Mouse (Mus musculus): Measurements from ENCODE around the gene Orai3. TPM values are rescaled to one million over a fixed set of nuclear protein-coding genes. Genes with fewer than 3 reads are reported as not detected.

Orai3 gene
- polyA plus RNA-seq, 1 experiment: 21.3 TPM

GRCm38 (mm10) chr7:127815954-127816821 lies 46.6 kb downstream of the Orai3 start:
- H3K27me3 ChIP-seq (ENCODE audit: control insufficient read depth, insufficient read depth, low read length): no peaks in the 10 kb centered on the region
- no peaks in the 10 kb centered on the region for H3K36me3 ChIP-seq (ENCODE audit: control insufficient read depth, insufficient read depth, low read length)
- no peak overlapping the region for H3K27ac ChIP-seq (ENCODE audit: insufficient read depth, low read depth, low read length)
- peaks cover 9% of the 10 kb centered on the region for H3K4me1 ChIP-seq (ENCODE audit: control insufficient read depth, insufficient read depth, insufficient read length, low read length)
- 69% methylated on average over 15 of the region's 15 CpGs for WGBS
- TF ChIP-seq POLR2A (IDR thresholded peaks at IDR 0.05; ENCODE audit: low read depth, low read length): no peak
- no peak for TF ChIP-seq CTCF (IDR thresholded peaks at IDR 0.05; ENCODE audit: extremely low read depth, insufficient read length, insufficient replicate concordance, low read depth, low read length)
- no peak overlapping the region for H3K4me3 ChIP-seq (ENCODE audit: low read depth, low read length)

GRCm38 (mm10) chr7:127817053-127817452 lies 47.4 kb downstream of the Orai3 start:
- no peaks in the 10 kb centered on the region for H3K36me3 ChIP-seq (ENCODE audit: control insufficient read depth, insufficient read depth, low read length)
- peaks cover 7% of the 10 kb centered on the region for H3K4me1 ChIP-seq (ENCODE audit: control insufficient read depth, insufficient read depth, insufficient read length, low read length)
- H3K27ac ChIP-seq (ENCODE audit: insufficient read depth, low read depth, low read length): no peak overlapping the region
- H3K4me3 ChIP-seq (ENCODE audit: low read depth, low read length): no peak overlapping the region
- TF ChIP-seq POLR2A (IDR thresholded peaks at IDR 0.05; ENCODE audit: low read depth, low read length): no peak
- no peak for TF ChIP-seq CTCF (IDR thresholded peaks at IDR 0.05; ENCODE audit: extremely low read depth, insufficient read length, insufficient replicate concordance, low read depth, low read length)
- 80% methylated on average over 7 of the region's 7 CpGs for WGBS
- H3K27me3 ChIP-seq (ENCODE audit: control insufficient read depth, insufficient read depth, low read length): no peaks in the 10 kb centered on the region

DNA sequence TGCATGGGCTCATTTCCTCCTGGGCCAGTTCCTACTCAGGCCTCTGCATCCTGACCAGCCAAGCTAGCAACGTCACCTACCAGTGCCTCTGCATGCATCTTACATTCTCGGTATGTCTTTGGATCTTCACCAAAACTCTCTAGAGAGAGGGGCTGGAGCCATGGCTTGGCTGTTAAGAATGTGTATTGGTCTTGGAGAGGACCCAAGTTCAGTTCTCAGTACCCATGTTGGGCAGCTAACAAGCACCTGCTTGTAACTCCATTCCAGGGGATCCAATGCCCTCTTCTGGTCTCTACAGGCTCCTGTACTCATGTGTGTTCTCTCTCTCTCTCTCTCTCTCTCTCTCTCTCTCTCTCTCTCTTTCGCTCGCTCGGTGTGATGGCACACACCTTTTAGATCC lies 48.2 kb downstream of the Orai3 start:
- H3K4me1 ChIP-seq (ENCODE audit: control insufficient read depth, insufficient read depth, insufficient read length, low read length): peaks cover 7% of the 10 kb centered on the region
- WGBS: 84% methylated on average over 5 of the region's 5 CpGs
- no peak overlapping the region for H3K4me3 ChIP-seq (ENCODE audit: low read depth, low read length)
- no peaks in the 10 kb centered on the region for H3K36me3 ChIP-seq (ENCODE audit: control insufficient read depth, insufficient read depth, low read length)
- no peaks in the 10 kb centered on the region for H3K27me3 ChIP-seq (ENCODE audit: control insufficient read depth, insufficient read depth, low read length)
- TF ChIP-seq CTCF (IDR thresholded peaks at IDR 0.05; ENCODE audit: extremely low read depth, insufficient read length, insufficient replicate concordance, low read depth, low read length): no peak
- no peak for TF ChIP-seq POLR2A (IDR thresholded peaks at IDR 0.05; ENCODE audit: low read depth, low read length)
- H3K27ac ChIP-seq (ENCODE audit: insufficient read depth, low read depth, low read length): no peak overlapping the region

GRCm38 (mm10) chr7:127820836-127821509 lies 51.4 kb downstream of the Orai3 start:
- WGBS: 63% methylated on average over 13 of the region's 13 CpGs
- H3K27ac ChIP-seq (ENCODE audit: insufficient read depth, low read depth, low read length): no peak overlapping the region
- no peaks in the 10 kb centered on the region for H3K36me3 ChIP-seq (ENCODE audit: control insufficient read depth, insufficient read depth, low read length)
- no peak overlapping the region for H3K4me3 ChIP-seq (ENCODE audit: low read depth, low read length)
- TF ChIP-seq POLR2A (IDR thresholded peaks at IDR 0.05; ENCODE audit: low read depth, low read length) (no peak), CTCF (IDR thresholded peaks at IDR 0.05; ENCODE audit: extremely low read depth, insufficient read length, insufficient replicate concordance, low read depth, low read length) (no peak)
- peaks cover 3% of the 10 kb centered on the region; the same call in 1 of the 2 replicates for H3K27me3 ChIP-seq (ENCODE audit: control insufficient read depth, insufficient read depth, low read length)
- H3K4me1 ChIP-seq (ENCODE audit: control insufficient read depth, insufficient read depth, insufficient read length, low read length): peaks cover under 1% of the 10 kb centered on the region; the same call in 1 of the 2 replicates

DNA sequence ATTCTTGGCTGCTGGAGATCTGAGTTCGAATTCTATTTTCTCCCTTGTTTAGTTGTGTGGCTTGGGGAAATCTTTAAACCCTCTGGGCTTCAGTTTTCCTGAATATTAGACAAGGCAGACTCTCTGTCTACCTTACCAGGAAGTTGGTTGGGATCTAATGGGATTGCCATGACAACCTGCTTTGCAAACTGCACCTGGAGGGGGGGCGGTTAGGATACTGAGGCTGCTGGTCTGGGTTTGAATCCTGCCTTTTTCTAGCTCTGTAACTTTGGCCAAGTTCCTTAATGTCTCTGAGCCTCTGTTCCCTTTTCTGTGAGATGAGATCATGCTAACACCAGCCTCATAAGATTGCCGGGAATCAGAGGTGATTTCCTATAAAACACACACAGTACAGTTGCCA lies 52.9 kb downstream of the Orai3 start:
- H3K4me3 ChIP-seq (ENCODE audit: low read depth, low read length): no peak overlapping the region
- H3K36me3 ChIP-seq (ENCODE audit: control insufficient read depth, insufficient read depth, low read length): no peaks in the 10 kb centered on the region
- WGBS: 81% methylated on average over 3 of the region's 3 CpGs
- peaks cover 3% of the 10 kb centered on the region; the same call in 1 of the 2 replicates for H3K27me3 ChIP-seq (ENCODE audit: control insufficient read depth, insufficient read depth, low read length)
- no peak overlapping the region for H3K27ac ChIP-seq (ENCODE audit: insufficient read depth, low read depth, low read length)
- no peaks in the 10 kb centered on the region; the same call in 1 of the 2 replicates for H3K4me1 ChIP-seq (ENCODE audit: control insufficient read depth, insufficient read depth, insufficient read length, low read length)
- no peak for TF ChIP-seq CTCF (IDR thresholded peaks at IDR 0.05; ENCODE audit: extremely low read depth, insufficient read length, insufficient replicate concordance, low read depth, low read length)
- TF ChIP-seq POLR2A (IDR thresholded peaks at IDR 0.05; ENCODE audit: low read depth, low read length): no peak

DNA sequence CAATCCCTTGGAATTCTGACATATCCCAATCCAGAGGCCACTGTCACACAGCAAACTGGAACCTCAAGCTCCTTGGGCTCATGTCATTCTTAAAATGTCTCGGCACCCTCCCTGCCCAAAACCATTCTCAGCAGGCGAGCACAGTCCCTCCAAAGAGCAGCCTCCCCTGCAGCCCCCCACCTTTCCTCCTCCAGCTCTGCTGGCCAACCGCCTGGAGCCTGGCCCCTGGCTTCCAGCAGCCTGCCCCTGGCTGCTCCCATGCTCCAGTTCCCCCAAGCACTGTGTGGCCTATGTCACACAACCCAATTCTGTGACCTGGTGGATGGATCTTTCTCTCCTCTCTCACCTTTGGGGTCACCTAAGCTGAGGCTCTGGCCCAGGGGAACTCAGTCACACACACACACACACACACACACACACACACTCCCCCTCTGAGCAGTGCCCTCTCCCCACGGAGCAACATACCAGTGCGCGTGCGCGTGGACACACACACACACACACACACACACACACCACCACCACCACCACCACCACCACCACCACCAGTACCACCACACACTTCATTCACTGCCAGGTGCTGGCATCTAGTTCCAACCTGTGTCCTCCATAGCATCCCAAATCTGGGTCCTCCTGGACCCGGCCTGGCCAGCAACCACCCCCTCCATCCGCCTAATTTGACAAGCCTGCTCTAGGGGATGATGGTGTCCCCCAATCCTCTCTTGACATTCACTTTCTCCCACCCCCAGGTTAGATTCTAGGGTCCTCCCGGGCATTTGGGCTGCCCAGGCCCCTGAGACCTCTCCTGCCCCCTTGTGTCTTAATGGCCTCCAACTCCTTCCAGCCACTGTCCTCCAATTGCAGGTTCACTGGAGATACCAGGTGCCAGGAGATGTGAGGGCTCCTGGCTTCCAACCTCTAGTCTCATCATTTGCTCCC lies 53.9 kb downstream of the Orai3 start:
- WGBS: 82% methylated on average over 11 of the region's 11 CpGs
- no peaks in the 10 kb centered on the region for H3K36me3 ChIP-seq (ENCODE audit: control insufficient read depth, insufficient read depth, low read length)
- no peaks in the 10 kb centered on the region; the same call in 1 of the 2 replicates for H3K4me1 ChIP-seq (ENCODE audit: control insufficient read depth, insufficient read depth, insufficient read length, low read length)
- no peak overlapping the region for H3K27ac ChIP-seq (ENCODE audit: insufficient read depth, low read depth, low read length)
- no peak for TF ChIP-seq CTCF (IDR thresholded peaks at IDR 0.05; ENCODE audit: extremely low read depth, insufficient read length, insufficient replicate concordance, low read depth, low read length)
- TF ChIP-seq POLR2A (IDR thresholded peaks at IDR 0.05; ENCODE audit: low read depth, low read length): no peak
- H3K27me3 ChIP-seq (ENCODE audit: control insufficient read depth, insufficient read depth, low read length): peaks cover 3% of the 10 kb centered on the region; the same call in 1 of the 2 replicates
- H3K4me3 ChIP-seq (ENCODE audit: low read depth, low read length): peak overlapping the region; percentile 53; the same call in 1 of the 2 replicates

All from small intestine, adult 2 months (tissue).